Mouse (Mus musculus) adrenal gland, postnatal 36 days (tissue): ENCODE measurements around the gene Plet1. TPM values are rescaled to one million over a fixed set of nuclear protein-coding genes. Genes with fewer than 3 reads are reported as not detected.

ENCODE experiments used
- DNase-seq, 2 experiments: peaks; one replicate each; pipeline ENCODE4 v3.0.0; 2021; ENCODE audit warnings: mixed read lengths in 1 of 2
- total RNA-seq, 2 experiments: library from RNA; stranded (reverse); gene quantifications; 2 replicates each; pipeline ENCODE4 v1.2.3; 2021

The Plet1 gene
- total RNA-seq, 2 experiments from 2014 or later: not detected

DNA sequence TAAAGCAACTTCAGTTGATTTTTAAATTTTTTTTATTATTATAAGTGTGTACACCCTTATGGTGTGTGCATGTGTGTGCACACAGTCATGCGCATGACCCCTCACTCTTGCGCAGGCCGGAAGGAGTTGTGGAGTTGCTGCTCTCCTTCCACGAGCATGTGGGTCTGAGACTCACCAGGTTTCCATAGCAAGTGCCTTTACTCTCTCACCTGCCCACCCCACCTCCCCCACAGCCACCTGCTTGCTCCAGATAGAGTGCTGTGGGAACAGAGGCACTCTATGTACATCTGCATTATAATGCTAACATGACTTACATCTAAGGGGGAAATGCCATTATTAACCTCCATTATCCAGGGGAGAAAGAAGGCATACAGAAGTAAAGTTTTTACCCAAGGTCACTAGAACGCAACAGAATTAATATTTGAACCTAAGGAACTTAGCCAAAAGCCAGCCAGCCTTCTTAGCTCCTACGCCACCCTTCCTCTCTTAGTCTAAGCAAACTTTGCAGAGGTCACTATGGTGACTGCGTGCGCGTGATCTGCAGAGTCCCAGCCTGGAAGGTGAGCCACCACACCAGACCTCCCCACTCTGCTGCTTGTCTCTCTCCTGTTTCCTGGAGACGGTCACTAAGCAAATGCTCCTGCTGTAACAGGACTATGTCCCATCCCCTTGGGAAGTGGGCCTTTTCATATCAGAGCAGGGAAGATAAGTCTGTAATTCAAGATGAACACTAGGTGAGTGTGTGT lies 1.3 kb downstream of the Plet1 start:
- no peak for DNase-seq

GRCm38 (mm10) chr9:50496151-50496505 lies 1.8 kb downstream of the Plet1 start:
- DNase-seq: no peak

DNA sequence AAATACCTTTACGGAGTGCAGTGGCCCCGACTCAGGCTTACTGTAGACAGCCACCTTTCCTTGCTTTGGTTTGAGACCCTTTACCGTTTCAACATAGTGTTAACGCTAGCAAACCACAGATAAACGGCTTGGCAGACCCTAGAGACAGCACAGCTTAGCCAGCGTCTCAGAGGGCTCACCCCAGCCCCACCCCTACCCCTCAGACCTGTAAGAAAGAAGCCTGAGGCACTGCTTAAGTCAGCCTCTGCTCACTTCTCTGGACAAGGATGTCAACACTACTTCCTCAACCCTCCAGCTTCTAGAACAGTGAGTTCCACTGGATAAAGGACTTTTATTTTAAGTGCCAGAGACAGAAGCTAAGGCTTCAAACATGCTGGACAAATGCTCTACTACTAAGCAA lies 2.2 kb downstream of the Plet1 start:
- no peak for DNase-seq

- no peak for DNase-seq
Observed at GRCm38 (mm10) chr9:50497076-50497475, 2.8 kb downstream of the Plet1 start.

- peak; percentile 39 to 55 for DNase-seq
Observed at GRCm38 (mm10) chr9:50497536-50497935, 3.2 kb downstream of the Plet1 start.

DNA sequence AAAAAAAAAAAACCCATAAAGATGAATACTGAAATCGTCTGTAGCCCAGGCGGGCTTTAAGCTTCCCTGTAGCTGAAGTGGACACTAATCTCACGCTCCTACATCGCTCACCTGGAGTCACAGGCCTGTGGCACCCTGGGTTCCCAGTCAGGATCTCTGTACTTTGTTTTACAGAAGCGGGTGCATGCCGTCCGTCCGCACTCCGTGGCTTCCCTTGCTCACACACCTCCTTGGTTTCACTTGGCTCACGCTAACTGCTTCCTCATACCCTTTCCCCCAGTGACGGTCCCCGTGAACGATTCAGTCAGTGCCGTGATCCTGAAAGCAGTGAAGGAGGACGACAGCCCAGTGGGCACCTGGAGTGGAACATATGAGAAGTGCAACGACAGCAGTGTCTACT lies 4.5 kb downstream of the Plet1 start:
- no peak for DNase-seq

GRCm38 (mm10) chr9:50499781-50500180 lies 5.5 kb downstream of the Plet1 start:
- no peak for DNase-seq

DNA sequence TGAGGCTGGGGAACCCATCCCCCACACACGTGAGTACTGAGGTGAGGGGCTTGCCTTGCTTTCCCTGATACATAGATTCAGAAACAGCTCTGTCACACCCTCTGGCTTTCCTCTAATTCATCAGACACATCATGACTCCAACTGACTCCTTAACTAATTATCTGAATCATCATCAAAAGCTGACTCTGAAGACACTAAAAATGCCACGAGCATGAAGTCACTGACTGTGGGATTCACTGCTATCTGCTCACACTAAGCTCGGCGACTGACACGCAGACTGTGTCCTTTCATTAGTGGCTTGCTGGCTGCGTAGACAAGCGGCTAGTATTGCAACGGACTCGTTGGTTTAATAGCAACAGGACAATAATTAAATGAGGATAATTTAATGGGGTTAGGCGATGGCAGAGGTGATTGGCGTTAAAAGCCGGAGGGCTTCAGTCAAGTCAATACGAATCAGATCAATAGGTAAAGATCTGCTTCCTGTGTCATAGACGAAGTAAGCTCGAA lies 6.2 kb downstream of the Plet1 start:
- DNase-seq: no peak

GRCm38 (mm10) chr9:50500974-50501501 lies 6.7 kb downstream of the Plet1 start:
- DNase-seq: no peak

- no peak for DNase-seq
Observed at GRCm38 (mm10) chr9:50502949-50503348, 8.6 kb downstream of the Plet1 start.

DNA sequence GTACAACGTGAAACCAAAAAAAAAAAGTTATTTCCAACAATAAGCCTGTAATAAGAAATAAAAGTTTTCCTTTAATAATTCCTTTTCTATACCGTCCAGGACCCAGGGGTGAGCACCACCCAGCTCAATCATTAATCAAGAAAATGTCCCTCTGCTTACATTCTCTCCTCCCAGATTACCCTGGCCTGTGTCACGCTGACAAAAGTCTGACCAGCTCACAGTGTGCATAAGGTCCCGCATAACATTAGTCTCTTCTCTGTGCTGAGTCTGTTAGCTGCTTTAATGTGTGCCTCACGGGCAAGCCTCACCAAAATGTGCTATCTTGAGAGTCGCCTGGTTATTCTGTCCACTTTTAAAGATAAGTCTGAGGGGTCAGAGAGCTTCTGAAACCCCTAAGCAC lies 11.1 kb downstream of the Plet1 start:
- DNase-seq: no peak

- DNase-seq: no peak
Observed at GRCm38 (mm10) chr9:50507570-50507969, 13.2 kb downstream of the Plet1 start.

DNA sequence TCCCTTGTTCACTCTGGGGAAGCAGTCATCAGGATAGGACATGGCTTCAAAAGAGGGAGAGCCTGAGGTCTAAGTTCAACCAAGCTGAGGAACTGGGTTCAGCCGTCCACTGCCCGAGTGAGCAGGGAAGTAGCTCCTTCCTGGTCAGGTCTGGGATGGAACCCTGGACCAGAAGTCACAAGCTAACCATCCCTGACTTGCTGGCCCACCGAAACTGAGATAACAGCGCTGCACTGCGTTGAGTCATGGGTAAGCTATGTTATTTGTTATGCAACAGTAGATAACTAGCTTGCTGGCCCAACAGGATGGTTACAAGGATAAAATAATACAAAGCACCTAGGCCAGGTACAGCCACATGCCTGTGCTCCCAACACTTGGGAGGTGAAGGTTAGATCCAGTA lies 21.1 kb downstream of the Plet1 start:
- no peak for DNase-seq

DNA sequence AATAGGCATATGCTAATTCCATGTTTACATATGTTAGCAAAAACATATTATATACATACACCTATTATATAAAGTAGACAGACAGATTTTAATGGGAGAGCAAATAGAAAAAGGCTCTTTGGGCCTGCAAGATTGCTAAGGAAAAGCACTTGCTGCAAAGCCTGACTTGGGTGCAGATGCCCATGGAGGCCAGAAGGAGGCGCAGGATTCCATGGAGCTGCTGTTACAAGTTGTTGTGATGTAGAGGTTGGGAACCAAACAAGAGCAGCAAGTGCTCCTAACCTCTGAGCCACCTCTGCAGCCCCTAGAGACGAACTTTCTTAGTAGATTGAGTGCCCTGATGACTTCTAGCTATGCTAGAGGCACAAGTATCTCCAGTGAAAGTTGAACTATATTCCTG lies 24.5 kb downstream of the Plet1 start:
- DNase-seq: peak in 1 of 2 experiments; percentile 32

GRCm38 (mm10) chr9:50520748-50521147 lies 26.4 kb downstream of the Plet1 start:
- no peak for DNase-seq

DNA sequence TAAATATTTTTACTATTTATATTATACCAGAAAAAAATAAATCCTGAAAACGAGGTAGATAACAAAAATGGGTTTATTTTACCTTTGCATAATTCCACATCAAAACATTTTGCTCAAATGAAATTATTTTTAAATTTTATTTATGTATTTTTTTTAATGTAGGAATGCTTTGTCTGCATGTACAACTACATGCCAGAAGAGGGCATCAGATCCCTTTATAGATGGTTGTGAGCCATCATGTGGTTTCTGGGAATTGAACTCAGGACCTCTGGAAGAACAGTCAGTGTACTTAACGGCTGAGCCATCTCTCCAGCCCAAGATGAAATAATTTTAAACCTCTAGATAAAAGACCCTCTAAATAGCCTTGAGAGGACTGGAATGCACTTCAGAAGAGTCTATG lies 27.2 kb downstream of the Plet1 start:
- no peak for DNase-seq

- DNase-seq: no peak
Observed at GRCm38 (mm10) chr9:50522574-50522973, 28.2 kb downstream of the Plet1 start.

DNA sequence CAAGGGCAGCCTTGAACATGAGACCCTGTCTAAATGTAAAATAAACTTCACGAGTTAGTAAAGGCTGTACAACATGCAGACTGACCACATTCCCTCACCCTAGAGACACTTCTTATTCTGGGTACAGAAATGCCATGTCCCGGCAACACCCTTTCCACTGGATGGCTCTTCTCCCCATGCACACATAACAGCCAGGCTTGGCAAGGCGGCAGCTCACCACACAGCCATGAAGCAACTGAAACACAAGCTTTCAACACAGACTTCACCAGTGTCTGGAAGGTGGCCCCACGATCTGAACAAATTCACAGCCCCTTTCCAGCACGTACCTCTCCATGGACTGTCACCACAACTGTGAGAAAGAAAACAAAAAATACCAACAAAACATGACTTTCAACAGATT lies 30.6 kb downstream of the Plet1 start:
- peak; percentile 29 to 49 for DNase-seq

GRCm38 (mm10) chr9:50525585-50525984 lies 31.3 kb downstream of the Plet1 start:
- no peak for DNase-seq

DNA sequence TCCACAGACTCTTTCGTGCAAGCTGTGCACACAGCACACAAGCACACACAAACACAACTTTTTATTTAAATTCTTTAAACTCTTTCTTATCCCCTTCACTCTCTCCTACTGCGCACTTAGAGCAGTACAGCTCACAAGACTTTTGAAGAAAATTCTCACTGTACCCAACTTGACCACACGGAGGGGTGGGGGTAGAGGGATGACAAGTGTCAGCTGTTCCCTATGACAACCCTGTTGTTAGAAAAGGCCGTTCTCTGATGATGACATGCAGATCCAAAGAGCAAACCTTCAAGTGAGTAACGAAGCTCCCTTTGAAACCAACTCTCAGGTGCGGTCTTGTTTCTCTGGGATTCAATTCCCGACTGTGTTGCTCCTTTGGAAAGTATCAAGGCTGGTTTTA lies 33.5 kb downstream of the Plet1 start:
- DNase-seq: no peak

- DNase-seq: peak; percentile 99 to 100
Observed at GRCm38 (mm10) chr9:50528293-50528892, 34.1 kb downstream of the Plet1 start, which contains the start of gene Pts. Gene Pts, minus strand, starts transcription at chr9:50528724.

- peak in 1 of 2 experiments; percentile 20 for DNase-seq
Observed at GRCm38 (mm10) chr9:50530890-50531289, 36.6 kb downstream of the Plet1 start.

DNA sequence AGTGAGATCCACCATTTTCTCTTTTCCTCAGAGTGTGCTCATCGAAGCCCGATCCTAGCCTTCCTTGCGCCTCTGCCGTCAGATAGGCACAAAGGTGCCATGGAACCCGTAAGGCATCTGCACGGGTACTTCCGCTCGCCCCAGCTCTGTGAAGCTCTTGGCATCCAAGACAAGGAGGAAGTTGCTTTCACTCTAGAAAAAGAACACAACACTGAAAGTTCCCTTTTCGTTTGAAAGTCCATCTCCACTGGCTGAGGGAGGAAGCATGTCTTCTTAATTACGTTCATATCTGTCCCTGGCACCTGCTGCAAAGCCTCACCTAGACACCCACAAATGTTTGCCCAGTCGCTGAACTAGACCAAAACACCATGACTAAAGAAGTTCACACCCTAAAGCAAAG lies 39.0 kb downstream of the Plet1 start:
- no peak for DNase-seq

DNA sequence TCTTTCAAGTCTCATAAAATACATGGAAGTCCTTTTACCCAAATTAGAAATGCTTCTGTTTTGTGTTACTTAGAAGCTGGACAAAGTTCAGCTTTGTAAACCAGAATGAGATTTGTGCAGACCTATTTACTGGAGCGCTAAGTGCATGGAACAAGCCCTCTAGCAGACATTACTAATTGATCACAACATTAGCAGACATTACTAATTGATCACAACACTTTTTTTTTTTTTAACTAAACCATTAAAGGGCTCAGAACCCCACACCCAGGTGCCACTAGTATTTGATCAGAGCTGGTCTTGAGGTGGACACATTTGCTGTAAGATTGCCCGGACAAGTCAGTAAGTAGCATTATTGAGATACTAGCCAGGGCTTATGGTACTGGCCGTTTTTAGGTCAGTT lies 39.5 kb downstream of the Plet1 start:
- DNase-seq: no peak
